Mouse (Mus musculus) limb, embryonic 12.5 days (tissue): ENCODE data around the gene Wscd1. TPM values are rescaled to one million over a fixed set of nuclear protein-coding genes. Genes with fewer than 3 reads are reported as not detected.

Source experiments
- ATAC-seq: fragments of 200-750 bp; cut with Nextera tagmentation; 2 replicates; pipeline ENCODE4 v1.8.0; 2017; ENCODE audit warnings: low read depth, moderate TSS enrichment; ENCODE audit not compliant: insufficient number of reproducible peaks, insufficient read depth, low FRiP score, low TSS enrichment
- H3K27ac ChIP-seq: fragments of 300-500 bp; sonication (generic); 2 replicates; pipeline ENCODE4 v1.5.1; 2016; ENCODE audit warnings: mild to moderate bottlenecking, moderate library complexity
- H3K27me3 ChIP-seq: fragments of 300-500 bp; sonication (generic); 2 replicates; pipeline ENCODE4 v1.6.1; 2016; ENCODE audit warnings: mild to moderate bottlenecking, moderate library complexity
- H3K36me3 ChIP-seq: fragments of 300-500 bp; sonication (generic); 2 replicates; pipeline ENCODE4 v1.6.1; 2016; ENCODE audit warnings: mild to moderate bottlenecking, moderate library complexity
- H3K4me1 ChIP-seq: fragments of 300-500 bp; sonication (generic); replicated peaks from 2 replicates; pipeline ENCODE4 v1.6.1; 2016
- H3K4me2 ChIP-seq: fragments of 300-500 bp; sonication (generic); 2 replicates; pipeline ENCODE4 v1.6.1; 2016; ENCODE audit warnings: mild to moderate bottlenecking, moderate library complexity
- H3K4me3 ChIP-seq: fragments of 300-500 bp; sonication (generic); replicated peaks from 2 replicates; pipeline ENCODE4 v1.5.1; 2016; ENCODE audit warnings: mild to moderate bottlenecking
- H3K9ac ChIP-seq: fragments of 300-500 bp; sonication (generic); replicated peaks from 2 replicates; pipeline ENCODE4 v1.6.1; 2016; ENCODE audit warnings: mild to moderate bottlenecking, moderate library complexity
- H3K9me3 ChIP-seq: fragments of 300-500 bp; sonication (generic); 2 replicates; pipeline ENCODE4 v1.6.1; 2016; ENCODE audit warnings: mild to moderate bottlenecking, moderate library complexity
- WGBS: fragments of 180-500 bp; shearing (Covaris S2); methylation state at CpG from one replicate; pipeline ENCODE4 v1.1.7; 2016; 5-methylcytosine and 5-hydroxymethylcytosine counted together
- polyA plus RNA-seq: library from polyadenylated mRNA; unstranded; fragments of >200 nt; fragmentation: Nextera tagmentation; extraction: Ambion mirVana; gene quantifications from 2 replicates; pipeline ENCODE4 v1.2.1, GENCODE M21; 2016

Gene Wscd1
- polyA plus RNA-seq, 1 experiment from 2014 or later: 2.2 TPM

- peaks cover 27% of the 10 kb centered on the region for H3K27me3 ChIP-seq
- 0 out of 2 replicates have a peak, but pooled peaks cover 6% of the 10 kb centered on the region for H3K4me1 ChIP-seq
- H3K36me3 ChIP-seq: no peaks in the 10 kb centered on the region
- 44% methylated on average over 8 of the region's 8 CpGs for WGBS
- H3K4me3 ChIP-seq: no peak overlapping the region
- no peak overlapping the region for H3K27ac ChIP-seq
- no peak for ATAC-seq
- no peak overlapping the region for H3K9ac ChIP-seq
- no peak overlapping the region for H3K4me2 ChIP-seq
- no peaks in the 10 kb centered on the region for H3K9me3 ChIP-seq
Measured at GRCm38 (mm10) chr11:71769744-71770143, 20.0 kb downstream of the Wscd1 start.

- Histone ChIP-seq H3K27me3 (peaks cover 27% of the 10 kb centered on the region), H3K27ac (no peak overlapping the region), H3K9ac (no peak overlapping the region), H3K4me3 (no peak overlapping the region), H3K4me1 (0 out of 2 replicates have a peak, but pooled peaks cover 6% of the 10 kb centered on the region), H3K36me3 (no peaks in the 10 kb centered on the region), H3K9me3 (no peaks in the 10 kb centered on the region), H3K4me2 (no peak overlapping the region)
- no peak for ATAC-seq
- WGBS: 84% methylated on average over 2 of the region's 2 CpGs
Measured at GRCm38 (mm10) chr11:71770479-71770878, 20.8 kb downstream of the Wscd1 start.

DNA sequence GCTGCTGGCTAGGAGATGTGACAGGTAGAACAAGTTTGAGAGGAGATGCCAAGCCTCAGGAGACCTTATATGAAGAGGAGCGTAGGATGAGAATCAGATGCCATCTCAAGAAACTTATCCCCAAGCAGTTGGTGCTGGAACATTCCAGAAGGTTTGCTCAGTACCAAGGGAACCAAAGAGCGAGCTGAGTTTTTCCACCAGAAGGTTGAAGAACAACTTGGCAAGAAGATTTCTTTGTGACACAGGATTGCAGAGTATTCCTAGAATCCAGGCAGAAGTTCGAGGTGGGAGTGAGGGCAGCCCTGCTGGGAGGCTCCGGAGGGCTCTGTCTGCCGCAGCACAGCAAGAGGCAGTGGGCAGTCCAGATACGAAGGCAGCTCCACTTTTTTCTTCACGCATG lies 21.4 kb downstream of the Wscd1 start:
- 83% methylated on average over 7 of the region's 7 CpGs for WGBS
- no peak overlapping the region for H3K27ac ChIP-seq
- H3K36me3 ChIP-seq: no peaks in the 10 kb centered on the region
- no peak overlapping the region for H3K9ac ChIP-seq
- H3K4me3 ChIP-seq: no peak overlapping the region
- H3K9me3 ChIP-seq: no peaks in the 10 kb centered on the region
- ATAC-seq: no peak
- H3K4me1 ChIP-seq: 0 out of 2 replicates have a peak, but pooled peaks cover 6% of the 10 kb centered on the region
- H3K27me3 ChIP-seq: peaks cover 27% of the 10 kb centered on the region
- no peak overlapping the region for H3K4me2 ChIP-seq

GRCm38 (mm10) chr11:71772056-71772455 lies 22.3 kb downstream of the Wscd1 start:
- Histone ChIP-seq H3K4me2 (no peak overlapping the region), H3K27ac (no peak overlapping the region), H3K4me3 (no peak overlapping the region), H3K9ac (no peak overlapping the region), H3K9me3 (no peaks in the 10 kb centered on the region), H3K36me3 (no peaks in the 10 kb centered on the region), H3K27me3 (peaks cover 27% of the 10 kb centered on the region), H3K4me1 (0 out of 2 replicates have a peak, but pooled peaks cover 6% of the 10 kb centered on the region)
- ATAC-seq: no peak
- 62% methylated on average over 6 of the region's 6 CpGs for WGBS

- Histone ChIP-seq H3K4me3 (no peak overlapping the region), H3K9ac (no peak overlapping the region), H3K27me3 (peaks cover 27% of the 10 kb centered on the region), H3K4me2 (no peak overlapping the region), H3K36me3 (no peaks in the 10 kb centered on the region), H3K9me3 (no peaks in the 10 kb centered on the region), H3K27ac (no peak overlapping the region), H3K4me1 (0 out of 2 replicates have a peak, but pooled peaks cover 6% of the 10 kb centered on the region)
- 9% methylated on average over 4 of the region's 4 CpGs for WGBS
- no peak for ATAC-seq
Measured at GRCm38 (mm10) chr11:71772802-71773201, 23.1 kb downstream of the Wscd1 start.

GRCm38 (mm10) chr11:71773986-71774767 lies 24.5 kb downstream of the Wscd1 start:
- no peaks in the 10 kb centered on the region for H3K9me3 ChIP-seq
- WGBS: 26% methylated on average over 16 of the region's 16 CpGs

GRCm38 (mm10) chr11:71775056-71775455 lies 25.3 kb downstream of the Wscd1 start:
- no peaks in the 10 kb centered on the region for H3K9me3 ChIP-seq
- no peak overlapping the region for H3K4me3 ChIP-seq
- ATAC-seq: no peak
- H3K36me3 ChIP-seq: no peaks in the 10 kb centered on the region
- H3K9ac ChIP-seq: no peak overlapping the region
- H3K27ac ChIP-seq: no peak overlapping the region
- H3K4me2 ChIP-seq: no peak overlapping the region
- 75% methylated on average over 6 of the region's 6 CpGs for WGBS
- H3K4me1 ChIP-seq: 0 out of 2 replicates have a peak, but pooled peaks cover 6% of the 10 kb centered on the region
- H3K27me3 ChIP-seq: peaks cover 24% of the 10 kb centered on the region

More at GRCm38 (mm10) chr11:71773986-71774767, 24.5 kb downstream of the Wscd1 start:
- no peaks in the 10 kb centered on the region for H3K36me3 ChIP-seq
- 0 out of 2 replicates have a peak, but pooled peaks cover 6% of the 10 kb centered on the region for H3K4me1 ChIP-seq
- H3K27ac ChIP-seq: no peak overlapping the region
- H3K4me2 ChIP-seq: no peak overlapping the region
- no peak overlapping the region for H3K4me3 ChIP-seq
- H3K9ac ChIP-seq: no peak overlapping the region
- peaks cover 27% of the 10 kb centered on the region for H3K27me3 ChIP-seq
- ATAC-seq: no peak

GRCm38 (mm10) chr11:71779642-71780041 lies 29.9 kb downstream of the Wscd1 start:
- Histone ChIP-seq H3K27ac (no peak overlapping the region), H3K9me3 (no peaks in the 10 kb centered on the region), H3K27me3 (peaks cover 1% of the 10 kb centered on the region), H3K4me1 (no peaks in the 10 kb centered on the region), H3K9ac (no peak overlapping the region), H3K4me3 (no peak overlapping the region), H3K36me3 (no peaks in the 10 kb centered on the region), H3K4me2 (no peak overlapping the region)
- ATAC-seq: no peak
- WGBS: 79% methylated on average over 10 of the region's 10 CpGs

DNA sequence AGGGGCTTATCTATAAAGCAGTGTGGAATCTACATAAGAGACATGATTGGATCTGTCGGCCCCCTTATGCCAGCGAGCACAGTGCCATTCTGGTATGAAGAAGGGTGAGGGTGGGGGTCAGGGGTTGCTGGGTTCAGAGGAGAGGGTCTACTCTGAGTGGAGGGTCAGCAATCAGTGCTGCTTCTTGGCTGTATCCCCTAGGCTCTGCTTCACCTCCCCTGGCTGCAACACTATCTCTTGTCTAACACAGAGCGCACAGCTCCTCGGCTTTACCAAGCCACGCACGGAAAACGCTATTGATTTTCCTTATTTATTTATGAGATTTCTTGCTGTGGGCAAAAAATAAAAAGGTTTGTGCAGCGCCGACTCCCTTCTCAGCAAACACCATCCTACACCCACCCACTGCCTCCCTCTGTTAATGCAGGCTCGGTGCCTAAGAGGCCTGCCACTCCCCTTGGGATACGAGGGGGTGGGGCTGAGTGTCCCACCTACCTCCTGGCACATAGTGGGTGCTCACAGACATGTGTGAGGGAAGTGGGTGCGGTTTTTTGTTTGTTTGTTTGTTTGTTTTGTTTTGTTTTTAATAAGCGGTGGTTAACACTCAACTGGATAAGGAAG lies 32.1 kb downstream of the Wscd1 start:
- H3K36me3 ChIP-seq: no peaks in the 10 kb centered on the region
- no peak overlapping the region for H3K9ac ChIP-seq
- no peak overlapping the region for H3K27ac ChIP-seq
- 82% methylated on average over 13 of the region's 13 CpGs for WGBS
- H3K9me3 ChIP-seq: no peaks in the 10 kb centered on the region
- no peaks in the 10 kb centered on the region for H3K4me1 ChIP-seq
- no peaks in the 10 kb centered on the region for H3K27me3 ChIP-seq
- ATAC-seq: no peak
- H3K4me2 ChIP-seq: no peak overlapping the region
- no peak overlapping the region for H3K4me3 ChIP-seq

GRCm38 (mm10) chr11:71785499-71785898 lies 35.8 kb downstream of the Wscd1 start:
- Histone ChIP-seq H3K9ac (no peak overlapping the region), H3K4me2 (no peak overlapping the region), H3K27me3 (no peaks in the 10 kb centered on the region; the same call in 1 of the 2 replicates), H3K9me3 (no peaks in the 10 kb centered on the region), H3K27ac (no peak overlapping the region), H3K4me3 (no peak overlapping the region), H3K36me3 (no peaks in the 10 kb centered on the region), H3K4me1 (no peaks in the 10 kb centered on the region)
- WGBS: 88% methylated on average over 4 of the region's 4 CpGs
- ATAC-seq: no peak

GRCm38 (mm10) chr11:71788209-71788608 lies 38.5 kb downstream of the Wscd1 start:
- Histone ChIP-seq H3K27ac (no peak overlapping the region), H3K9ac (no peak overlapping the region)
- WGBS: 82% methylated on average over 4 of the region's 4 CpGs

More at GRCm38 (mm10) chr11:71788209-71788608, 38.5 kb downstream of the Wscd1 start:
- H3K36me3 ChIP-seq: no peaks in the 10 kb centered on the region
- H3K4me2 ChIP-seq: no peak overlapping the region
- no peak for ATAC-seq
- no peaks in the 10 kb centered on the region for H3K4me1 ChIP-seq
- H3K9me3 ChIP-seq: no peaks in the 10 kb centered on the region
- no peaks in the 10 kb centered on the region; the same call in 1 of the 2 replicates for H3K27me3 ChIP-seq
- H3K4me3 ChIP-seq: no peak overlapping the region
